In genomic region chr16:84042010-84042449, GRCm38 (mm10) we compare ENCODE assay signal across 10 mouse cellular contexts.
DNase-seq lines count a peak whose midpoint lies in the region; ATAC-seq lines count a peak whose summit lies in the region.
"Had no signal": no experiment of that assay in that cellular context is flagged by ENCODE, and none has a peak within 500 bp of the region (broad histone marks: within the 10 kb centered on the region; RNA-seq: fewer than 3 reads in every experiment).

No protein-coding gene starts in this region.

- no peak overlapping the region for H3K4me2 ChIP-seq in hindbrain, embryonic 12.5 days (replicated peaks)
- no peak overlapping the region for H3K4me2 ChIP-seq in hindbrain, embryonic 11.5 days (replicated peaks; ENCODE audit: low read depth, low read length)
- H3K4me2 ChIP-seq: liver, embryonic 15.5 days had no signal

- 82% methylated on average over 4 of the region's 4 CpGs for WGBS in hindbrain, embryonic 12.5 days
- WGBS in hindbrain, embryonic 11.5 days: 91% methylated on average over 4 of the region's 4 CpGs

- H3K36me3 ChIP-seq in hindbrain, embryonic 12.5 days: no peaks in the 10 kb centered on the region
- no peaks in the 10 kb centered on the region for H3K36me3 ChIP-seq in hindbrain, embryonic 11.5 days (ENCODE audit: control insufficient read depth, insufficient read depth, low read length)
- H3K36me3 ChIP-seq: liver, embryonic 15.5 days had no signal

- no peaks in the 10 kb centered on the region for H3K9me3 ChIP-seq in hindbrain, embryonic 12.5 days (replicated peaks)
- H3K9me3 ChIP-seq in hindbrain, embryonic 11.5 days (ENCODE audit: control insufficient read depth, low read length): no peaks in the 10 kb centered on the region
- H3K9me3 ChIP-seq: liver, embryonic 15.5 days had no signal

- DNase-seq in hindbrain, embryonic 11.5 days (ENCODE audit: low spot score): no peak
- peak; percentile 88 to 92 for DNase-seq in cerebellum, postnatal 14 days
- DNase-seq in layer of hippocampus, adult 9-11 months: peak; percentile 75
- peak; percentile 34 for DNase-seq in right cerebral cortex, adult 18-20 months
- no peak for DNase-seq in heart, postnatal 4 days
- no peak for DNase-seq in spleen, adult 18-20 months
- DNase-seq in heart, adult 9 months (ENCODE audit: low spot score in 2 of 2): no peak

- no peak overlapping the region for H3K27ac ChIP-seq in hindbrain, embryonic 12.5 days
- no peak overlapping the region for H3K27ac ChIP-seq in hindbrain, embryonic 11.5 days (ENCODE audit: low read depth, low read length)
- H3K27ac ChIP-seq: heart, adult 2 months; liver, embryonic 15.5 days had no signal

- H3K27me3 ChIP-seq in hindbrain, embryonic 12.5 days: no peaks in the 10 kb centered on the region
- no peaks in the 10 kb centered on the region for H3K27me3 ChIP-seq in hindbrain, embryonic 11.5 days (ENCODE audit: control insufficient read depth, insufficient read depth, low read length)
- H3K27me3 ChIP-seq: liver, embryonic 15.5 days had no signal

- peak; percentile 32; the same call in 1 of the 2 replicates for ATAC-seq in hindbrain, embryonic 12.5 days (ENCODE audit: low FRiP score)
- no peak for ATAC-seq in hindbrain, embryonic 11.5 days (ENCODE audit: low FRiP score)

- H3K4me1 ChIP-seq in hindbrain, embryonic 12.5 days: no peaks in the 10 kb centered on the region
- H3K4me1 ChIP-seq in hindbrain, embryonic 11.5 days (replicated peaks; ENCODE audit: control insufficient read depth, insufficient read depth, low read length): no peaks in the 10 kb centered on the region
- H3K4me1 ChIP-seq: liver, embryonic 15.5 days had no signal

- H3K4me3 ChIP-seq in hindbrain, embryonic 12.5 days: no peak overlapping the region
- no peak overlapping the region for H3K4me3 ChIP-seq in hindbrain, embryonic 11.5 days (ENCODE audit: low read depth, low read length)
- H3K4me3 ChIP-seq: heart, adult 2 months; liver, embryonic 15.5 days had no signal

- H3K9ac ChIP-seq in hindbrain, embryonic 12.5 days: no peak overlapping the region
- no peak overlapping the region for H3K9ac ChIP-seq in hindbrain, embryonic 11.5 days (ENCODE audit: low read depth, low read length)
- H3K9ac ChIP-seq: liver, embryonic 15.5 days had no signal

Comparison
In these comparisons a context has a peak if more than half of its experiments do, and no peak if none do; other contexts are left out.
1. DNase-seq: peak in cerebellum, postnatal 14 days (2 of 2), layer of hippocampus, adult 9-11 months (single experiment) and right cerebral cortex, adult 18-20 months (single experiment); none in hindbrain, embryonic 11.5 days (single experiment), heart, postnatal 4 days (single experiment), spleen, adult 18-20 months (0 of 2) and heart, adult 9 months (0 of 2).